Mouse (Mus musculus) kidney, adult 11 months (tissue): ENCODE data around the gene Hoxc8.

ENCODE experiments used
- DNase-seq: peaks from one replicate; pipeline ENCODE4 v3.0.0; 2022

Hoxc8 gene

DNA sequence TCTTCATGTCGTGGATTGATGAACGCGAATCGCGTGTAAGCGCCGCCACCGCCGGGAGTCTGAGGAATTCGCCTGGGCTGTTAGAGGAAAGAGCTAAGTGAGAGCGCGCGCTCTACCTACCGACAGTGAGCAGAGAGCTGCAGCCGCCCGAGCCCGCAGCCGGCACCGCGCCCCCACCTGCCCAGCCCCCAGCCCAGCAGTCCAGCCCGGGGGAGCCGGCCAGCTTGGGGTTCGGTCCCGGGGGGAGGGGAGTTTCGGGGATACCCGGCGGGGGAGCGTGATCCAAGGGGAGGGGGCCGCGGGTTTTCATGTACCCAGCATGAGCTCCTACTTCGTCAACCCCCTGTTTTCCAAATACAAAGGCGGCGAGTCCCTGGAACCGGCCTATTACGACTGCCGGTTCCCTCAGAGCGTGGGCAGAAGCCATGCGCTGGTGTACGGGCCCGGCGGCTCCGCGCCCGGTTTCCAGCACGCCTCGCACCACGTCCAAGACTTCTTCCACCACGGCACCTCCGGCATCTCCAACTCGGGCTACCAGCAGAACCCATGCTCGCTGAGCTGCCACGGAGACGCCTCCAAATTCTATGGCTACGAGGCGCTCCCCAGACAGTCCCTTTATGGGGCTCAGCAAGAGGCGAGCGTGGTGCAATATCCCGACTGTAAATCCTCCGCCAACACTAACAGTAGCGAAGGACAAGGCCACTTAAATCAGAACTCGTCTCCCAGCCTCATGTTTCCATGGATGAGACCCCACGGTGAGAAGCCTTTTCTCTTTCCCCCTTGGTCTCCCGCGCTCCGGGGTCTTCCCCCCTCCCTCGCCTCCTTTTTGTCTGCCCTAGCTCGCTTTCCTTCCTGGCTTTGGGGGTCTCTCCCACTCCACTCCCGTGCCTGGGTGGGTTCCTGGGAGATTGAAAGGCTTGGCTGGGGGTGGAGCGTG lies at the start of gene Hoxc8:
Gene Hoxc8 (plus strand): TSS at position 147 of the 937 bp plus-strand sequence.
- DNase-seq = no peak

- DNase-seq = no peak
Observed at GRCm38 (mm10) chr15:102942739-102943467, 47.5 kb upstream of the Hoxc8 start.

DNA sequence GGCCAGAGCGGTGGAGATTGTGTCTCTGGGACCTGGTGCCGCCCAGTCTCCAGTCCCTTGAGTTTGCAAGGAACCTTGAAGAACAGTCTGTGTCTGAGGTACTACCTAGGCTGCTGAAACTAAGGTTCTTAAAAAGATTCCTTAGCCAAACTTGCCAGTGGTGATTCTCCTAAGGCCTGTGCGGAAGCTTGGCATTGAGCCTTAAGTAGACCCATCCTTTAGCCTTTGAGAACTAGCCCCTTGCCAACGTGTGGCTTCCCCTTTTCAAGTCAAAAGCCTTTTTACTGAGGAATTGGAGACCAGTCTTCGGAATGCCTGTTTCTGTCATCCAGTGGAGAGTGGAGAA lies 47.0 kb upstream of the Hoxc8 start:
- no peak for DNase-seq

GRCm38 (mm10) chr15:102945185-102946077 lies 45.0 kb upstream of the Hoxc8 start:
- no peak for DNase-seq

DNA sequence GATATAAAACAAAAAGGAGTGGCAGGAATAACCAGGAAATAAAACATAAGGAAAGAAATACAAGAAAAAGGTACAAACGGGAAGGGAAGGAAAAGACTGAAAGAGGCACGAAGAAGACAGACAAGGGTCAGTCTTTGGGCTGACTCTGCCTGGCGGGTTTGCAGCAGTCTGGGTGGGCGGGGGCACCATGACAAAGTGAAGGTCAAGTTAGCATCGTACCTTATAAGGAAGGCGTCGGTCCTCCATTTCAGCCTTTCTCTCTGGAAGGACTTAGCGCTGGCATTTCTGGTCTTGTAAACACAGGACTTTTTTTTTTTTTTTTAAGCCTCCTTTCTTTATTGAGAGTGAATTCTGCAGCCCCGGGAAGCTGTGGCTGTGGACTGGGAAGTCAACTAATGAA lies 43.1 kb upstream of the Hoxc8 start:
- DNase-seq = no peak

DNA sequence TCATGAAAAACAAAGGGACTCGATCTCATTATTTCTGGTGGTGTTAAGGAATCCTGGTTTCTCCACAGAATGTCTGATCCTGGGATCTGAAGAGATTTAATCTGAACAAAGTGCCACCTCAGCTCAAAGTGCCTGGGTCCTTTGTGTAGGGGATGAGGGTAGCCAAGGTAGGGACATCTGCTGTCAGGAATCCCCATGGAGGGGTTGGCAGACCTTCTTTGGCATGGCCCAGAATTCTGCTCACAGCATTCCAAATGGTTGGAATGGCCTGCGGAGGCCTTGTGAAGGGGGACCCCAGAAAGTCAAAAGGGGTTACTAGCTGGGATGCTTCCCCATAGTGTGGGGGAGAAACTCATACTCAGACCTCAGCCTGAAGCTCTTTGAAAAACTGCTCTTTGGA lies 41.6 kb upstream of the Hoxc8 start:
- no peak for DNase-seq

- DNase-seq = no peak
Observed at GRCm38 (mm10) chr15:102949696-102950095, 40.7 kb upstream of the Hoxc8 start.

GRCm38 (mm10) chr15:102950877-102951276 lies 39.5 kb upstream of the Hoxc8 start:
- DNase-seq = no peak

DNA sequence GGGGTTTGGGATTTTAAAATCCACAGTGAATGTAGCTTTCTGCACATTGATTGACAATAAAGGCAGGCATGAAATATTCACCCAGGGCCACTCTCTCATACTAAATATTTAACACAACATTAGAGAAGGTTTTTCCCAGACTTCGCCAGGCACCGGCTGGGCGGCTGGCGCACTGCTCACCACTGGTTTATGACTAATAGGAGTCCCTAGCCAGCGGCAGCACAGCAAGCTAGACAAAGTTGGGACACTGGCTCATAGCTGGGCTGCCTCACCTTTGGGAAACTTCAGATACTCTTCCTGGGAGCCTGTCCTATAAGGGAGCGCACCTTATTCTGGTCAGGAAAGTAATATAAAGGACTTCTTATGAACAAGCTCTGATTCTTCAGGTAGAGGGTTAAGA lies 36.8 kb upstream of the Hoxc8 start:
- no peak for DNase-seq

DNA sequence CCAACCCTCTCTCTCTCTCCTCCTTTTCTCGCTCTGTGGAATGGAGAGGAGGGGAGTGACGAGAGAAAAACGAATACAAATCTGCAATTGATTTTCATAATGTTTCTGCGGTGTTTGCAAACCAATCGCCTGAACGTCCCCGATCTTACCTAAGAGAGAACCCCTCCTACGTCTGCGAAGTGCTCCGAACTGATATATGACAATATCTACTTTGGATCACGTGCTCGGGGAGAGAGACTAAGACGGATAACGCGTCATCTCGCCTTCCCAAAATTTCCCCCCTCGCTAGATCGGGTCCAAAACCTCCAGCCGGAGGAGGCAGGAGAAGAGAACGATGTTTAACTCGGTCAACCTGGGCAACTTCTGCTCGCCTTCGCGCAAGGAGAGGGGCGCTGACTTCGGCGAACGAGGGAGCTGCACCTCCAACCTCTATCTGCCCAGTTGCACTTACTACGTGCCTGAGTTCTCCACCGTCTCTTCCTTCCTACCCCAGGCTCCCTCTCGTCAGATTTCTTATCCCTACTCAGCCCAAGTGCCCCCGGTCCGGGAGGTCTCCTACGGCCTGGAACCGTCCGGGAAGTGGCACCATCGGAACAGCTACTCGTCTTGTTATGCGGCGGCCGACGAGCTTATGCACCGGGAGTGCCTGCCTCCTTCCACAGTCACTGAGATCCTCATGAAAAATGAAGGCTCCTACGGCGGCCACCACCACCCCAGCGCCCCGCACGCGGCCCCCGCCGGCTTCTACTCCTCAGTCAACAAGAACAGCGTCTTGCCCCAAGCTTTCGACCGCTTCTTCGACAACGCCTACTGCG lies 36.0 kb upstream of the Hoxc8 start, which contains the start of gene Hoxc11:
Gene Hoxc11 (plus strand): TSS at position 236 of the 815 bp plus-strand sequence.
- DNase-seq = no peak

GRCm38 (mm10) chr15:102955007-102955382 lies 35.4 kb upstream of the Hoxc8 start:
- no peak for DNase-seq

DNA sequence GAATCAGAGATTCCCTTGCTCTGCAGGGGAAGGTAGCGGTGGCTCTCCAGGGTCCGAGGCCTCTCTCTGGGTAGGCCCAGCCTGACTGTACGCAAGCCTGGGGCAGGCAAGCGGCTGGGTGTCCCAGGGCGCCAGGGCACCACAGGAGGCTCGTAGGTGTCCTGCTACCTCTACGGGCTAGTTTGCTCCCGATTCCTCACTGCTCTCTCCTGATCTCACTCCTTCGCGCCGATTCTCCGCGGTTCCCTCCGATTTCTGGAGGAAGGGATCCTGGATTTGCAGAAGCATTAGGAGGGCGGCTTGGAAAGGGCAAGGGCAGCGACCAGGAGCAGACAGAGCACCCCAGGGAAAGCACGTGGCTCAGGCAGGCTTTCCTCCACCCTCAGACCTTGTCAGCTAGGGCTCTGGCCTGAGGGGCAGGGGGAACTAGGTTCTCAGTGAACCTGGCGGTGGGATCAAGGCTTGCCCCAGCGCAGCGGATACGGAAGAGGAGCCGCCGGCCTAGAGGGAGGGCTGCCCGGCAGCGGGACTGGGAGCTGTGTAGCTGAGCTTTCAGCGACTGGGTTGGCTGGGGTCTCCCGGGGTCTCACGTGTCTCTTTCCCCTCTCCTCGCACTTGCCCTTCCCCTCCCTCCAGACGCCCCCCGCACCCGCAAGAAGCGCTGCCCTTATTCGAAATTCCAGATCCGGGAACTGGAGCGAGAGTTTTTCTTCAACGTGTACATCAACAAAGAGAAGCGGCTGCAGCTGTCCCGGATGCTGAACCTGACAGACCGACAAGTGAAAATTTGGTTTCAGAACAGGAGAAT lies 34.4 kb upstream of the Hoxc8 start:
- no peak for DNase-seq

DNA sequence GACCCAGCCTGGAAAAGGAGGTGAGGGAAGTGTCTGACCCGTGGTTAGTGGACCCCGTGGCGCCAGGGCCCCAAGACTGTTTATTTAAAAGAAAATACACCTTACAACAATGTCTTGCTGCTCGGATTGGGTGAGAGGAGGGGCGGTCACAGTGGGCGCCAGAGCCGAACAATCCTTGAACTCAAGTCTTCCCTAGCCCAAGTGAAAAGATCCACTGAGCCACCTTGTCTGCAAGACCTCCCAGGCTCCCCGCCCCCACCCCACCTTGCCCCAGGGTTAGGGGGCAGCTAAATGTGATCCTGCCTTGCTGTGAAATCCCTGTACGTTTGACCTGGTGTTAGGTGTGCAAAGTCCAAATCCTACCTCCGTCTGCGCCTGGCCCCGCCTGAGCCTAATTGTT lies 33.5 kb upstream of the Hoxc8 start:
- DNase-seq = no peak

DNA sequence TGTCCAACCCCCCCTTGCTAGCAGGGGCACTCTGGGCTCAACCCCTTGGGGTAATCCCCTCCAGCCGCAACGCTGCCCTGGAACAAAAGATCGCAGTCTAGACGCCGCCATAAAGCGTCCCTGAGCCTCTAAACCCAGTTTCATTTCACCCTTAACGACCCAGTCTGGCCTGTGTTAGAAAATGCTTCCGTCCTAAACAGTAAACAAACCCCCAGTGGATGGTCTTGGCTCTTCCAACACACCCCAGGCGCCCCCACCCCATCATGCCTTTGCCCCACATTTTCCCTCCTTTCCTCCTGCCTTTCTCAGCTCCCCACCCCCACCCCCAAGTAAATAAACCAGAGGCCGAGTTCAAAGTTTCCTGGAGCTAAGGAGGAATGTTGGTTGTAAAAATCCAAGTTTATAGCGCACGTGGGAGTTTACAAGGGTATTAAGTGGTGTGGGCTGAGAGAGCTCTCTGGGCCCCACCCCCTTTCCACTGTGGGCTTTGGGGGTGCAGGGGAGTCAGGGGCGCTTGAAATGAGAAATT lies 30.7 kb upstream of the Hoxc8 start:
- no peak for DNase-seq

DNA sequence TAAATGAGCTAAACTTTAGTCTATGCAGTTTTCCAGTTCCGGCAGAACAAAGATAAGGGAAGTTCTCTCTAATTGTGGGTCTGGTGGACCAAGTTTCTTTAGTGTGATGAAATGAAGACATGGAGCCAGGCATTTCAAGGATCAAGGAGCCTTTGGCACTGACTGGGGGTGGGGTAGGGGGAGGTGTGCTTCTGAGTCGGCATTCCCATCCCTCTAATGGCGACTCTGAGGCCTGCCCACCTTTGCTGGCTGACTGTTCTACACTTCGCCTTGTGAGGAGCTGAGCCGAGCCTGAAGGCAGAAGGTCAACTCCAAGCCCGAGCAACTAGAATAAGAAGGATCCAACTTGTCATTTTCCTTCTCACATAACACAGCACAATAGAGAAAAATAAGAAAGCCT lies 28.7 kb upstream of the Hoxc8 start:
- DNase-seq = no peak

DNA sequence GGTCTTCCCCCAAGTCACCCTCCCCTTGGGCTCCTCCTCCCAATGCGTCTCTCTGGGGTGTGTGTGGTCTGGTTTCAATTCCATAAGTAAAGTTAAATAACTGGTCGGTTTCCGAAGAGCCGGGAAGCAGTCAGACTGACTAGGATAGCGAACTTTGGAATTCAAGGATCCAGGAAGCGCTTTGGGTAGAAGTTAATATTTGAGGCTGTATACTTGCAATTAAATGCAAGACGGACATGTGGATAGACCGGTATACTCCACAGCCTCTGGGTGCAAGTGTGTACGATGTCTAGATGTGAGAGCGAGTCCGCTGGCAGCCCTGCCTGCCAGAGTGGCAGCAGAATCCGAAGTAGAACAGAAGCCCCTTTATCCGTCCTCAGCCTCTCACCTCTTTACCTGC lies 27.9 kb upstream of the Hoxc8 start:
- DNase-seq = no peak

DNA sequence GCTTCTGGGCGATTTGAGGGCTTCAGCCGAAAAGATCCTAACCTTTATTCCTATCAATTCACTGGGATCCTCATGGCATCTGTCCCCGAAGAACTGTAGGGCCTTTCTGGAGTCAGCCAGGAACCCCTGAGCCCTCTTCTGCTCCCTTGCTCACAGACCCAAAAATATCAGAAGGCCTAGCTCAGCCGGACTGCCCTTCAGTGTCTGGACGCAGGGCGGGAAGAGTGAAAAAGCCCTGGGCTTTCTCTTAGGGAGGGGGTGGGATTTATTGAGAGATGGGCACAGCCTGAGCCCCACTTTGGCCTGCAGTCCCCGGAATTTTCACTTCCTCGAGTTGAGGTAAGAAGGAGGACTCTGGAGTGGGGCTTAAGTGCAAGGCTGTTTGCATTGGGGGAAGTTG lies 27.1 kb upstream of the Hoxc8 start:
- DNase-seq = no peak

DNA sequence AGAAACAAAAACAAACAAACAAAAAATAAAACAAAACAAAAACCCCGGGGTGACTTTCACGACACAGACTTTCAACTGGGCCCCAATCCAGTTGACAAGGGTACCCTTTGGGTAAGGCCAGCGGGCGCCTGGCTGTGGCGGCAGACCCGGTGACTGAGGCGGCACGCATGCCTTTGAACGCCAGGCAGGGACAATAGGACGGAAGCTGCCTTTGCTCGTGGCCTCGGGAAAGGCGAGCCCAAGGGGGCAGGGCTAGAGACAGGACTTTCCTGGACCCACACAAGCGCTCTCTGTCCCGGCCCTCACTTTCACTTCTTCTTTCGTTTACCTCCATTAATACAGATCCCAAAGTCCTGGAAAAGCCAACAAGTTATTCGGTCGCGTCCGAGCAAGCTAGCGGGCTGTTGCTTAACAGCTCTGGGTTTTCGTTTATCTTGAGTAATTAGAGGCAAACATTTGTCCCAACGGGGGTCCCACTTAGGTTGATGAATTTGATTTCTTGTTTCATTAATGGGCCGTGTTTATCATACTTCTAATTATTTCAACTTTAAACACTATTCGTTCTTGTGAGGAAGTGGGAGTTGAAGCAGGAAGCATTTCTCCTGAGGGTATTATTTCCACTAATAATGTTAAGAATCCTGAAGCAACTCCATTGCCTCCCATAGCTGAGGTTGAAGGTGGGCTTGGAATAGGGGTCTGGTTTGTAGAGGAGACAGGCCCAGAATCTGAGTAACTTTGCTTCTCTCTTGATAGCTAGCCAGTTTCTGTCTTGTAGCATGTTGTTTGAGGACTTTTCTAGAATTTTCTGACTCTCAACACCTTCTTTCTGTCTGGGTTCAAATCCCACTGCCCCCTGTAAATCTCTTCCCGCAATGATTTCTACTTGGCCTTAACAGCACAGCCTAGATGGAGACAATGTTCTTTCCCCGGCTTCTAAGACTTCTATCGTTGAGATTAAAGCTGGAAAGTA lies 26.5 kb upstream of the Hoxc8 start:
- no peak for DNase-seq

DNA sequence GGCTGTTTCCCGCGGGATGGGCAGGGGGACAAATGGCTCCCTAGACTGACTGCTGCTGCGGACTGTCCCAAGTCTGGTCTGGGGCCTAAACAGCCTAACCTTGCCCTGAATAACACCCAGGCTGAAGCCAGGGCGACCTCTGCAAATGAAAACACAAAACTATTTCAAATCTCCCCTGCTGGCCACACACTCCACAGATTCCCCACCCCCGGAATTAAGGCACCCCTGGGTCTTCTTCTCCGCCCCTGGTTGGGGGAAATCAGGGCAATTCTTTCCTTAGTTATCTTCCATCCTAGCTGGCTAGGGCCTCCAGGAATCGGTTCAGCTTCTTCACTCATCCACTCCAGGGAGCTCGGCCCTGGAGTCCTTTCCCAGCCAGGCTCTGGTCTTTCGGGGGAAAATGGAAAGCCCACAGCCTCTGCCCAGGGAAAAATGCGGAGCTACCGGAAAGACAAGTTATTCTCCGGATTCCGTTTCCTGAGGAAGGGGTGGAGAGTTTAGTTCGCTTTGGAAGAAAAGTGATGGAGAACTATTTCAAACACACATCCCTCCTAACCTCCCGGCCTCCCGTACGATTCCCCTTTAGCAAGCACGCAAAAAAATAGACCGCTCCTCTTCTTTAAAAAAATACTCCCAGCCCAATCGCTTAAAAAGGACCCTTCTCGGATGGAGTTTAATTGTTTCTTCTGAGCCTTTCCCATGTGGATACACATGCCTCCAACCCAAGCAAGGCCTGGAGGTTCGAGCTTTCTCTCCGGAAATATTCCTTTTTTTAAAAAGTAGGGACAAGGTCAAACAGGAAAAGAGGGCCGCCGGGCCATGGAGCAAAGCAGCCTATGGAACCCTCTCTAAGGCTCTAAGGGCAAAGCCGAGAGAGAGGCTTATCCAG lies 25.2 kb upstream of the Hoxc8 start:
- no peak for DNase-seq
